Mouse (Mus musculus) lung, postnatal 0 days (tissue): ENCODE results near the gene Cd9. TPM values are rescaled to one million over a fixed set of nuclear protein-coding genes. Genes with fewer than 3 reads are reported as not detected.

Source experiments
- ATAC-seq: fragments of 200-750 bp; cut with Nextera tagmentation; 2 replicates; pipeline ENCODE4 v1.8.0; 2017; ENCODE audit warnings: moderate library complexity
- DNase-seq: peaks from one replicate; pipeline ENCODE4 v3.0.0-alpha.2; 2016; ENCODE audit warnings: low spot score
- H3K27ac ChIP-seq: fragments of 300-500 bp; sonication (generic); 2 replicates; pipeline ENCODE4 v1.5.1; 2014; ENCODE audit warnings: antibody characterized with exemption, mild to moderate bottlenecking, low read length, mixed read lengths
- H3K27me3 ChIP-seq: fragments of 300-500 bp; sonication (generic); replicated peaks from 2 replicates; pipeline ENCODE4 v1.6.1; 2014; ENCODE audit warnings: low read length, mixed read lengths; ENCODE audit not compliant: insufficient read depth
- H3K36me3 ChIP-seq: fragments of 300-500 bp; sonication (generic); 2 replicates; pipeline ENCODE4 v1.6.1; 2014; ENCODE audit warnings: low read length, mixed read lengths; ENCODE audit not compliant: insufficient read depth
- H3K4me1 ChIP-seq: fragments of 300-500 bp; sonication (generic); 2 replicates; pipeline ENCODE4 v1.6.1; 2014; ENCODE audit warnings: antibody characterized with exemption, low read depth, low read length, mixed read lengths; ENCODE audit not compliant: insufficient read depth
- H3K4me2 ChIP-seq: fragments of 300-500 bp; sonication (generic); replicated peaks from 2 replicates; pipeline ENCODE4 v1.6.1; 2014; ENCODE audit warnings: low read depth, mild to moderate bottlenecking, low read length, moderate library complexity, mixed read lengths
- H3K4me3 ChIP-seq: fragments of 300-500 bp; sonication (generic); 2 replicates; pipeline ENCODE4 v1.5.1; 2014; ENCODE audit warnings: low read depth, low read length
- H3K9ac ChIP-seq: fragments of 300-500 bp; sonication (generic); replicated peaks from 2 replicates; pipeline ENCODE4 v1.6.1; 2014; ENCODE audit warnings: low read depth, mild to moderate bottlenecking
- H3K9me3 ChIP-seq: fragments of 300-500 bp; sonication (generic); 2 replicates; pipeline ENCODE4 v1.6.1; 2016; ENCODE audit warnings: low read length, mixed read lengths
- CTCF ChIP-seq: IDR thresholded peaks from 2 replicates; pipeline ENCODE4 v1.5.1; 2016; ENCODE audit warnings: antibody characterized with exemption, mild to moderate bottlenecking
- EP300 ChIP-seq: IDR thresholded peaks from 2 replicates; pipeline ENCODE4 v1.6.1; 2016; ENCODE audit warnings: antibody characterized with exemption, mild to moderate bottlenecking, control low read depth
- whole genome bisulfite sequencing: fragments of 180-500 bp; shearing (Covaris S2); extraction: QIAGEN DNeasy Blood & Tissue Kit; methylation state at CpG from one replicate; pipeline ENCODE4 v1.1.7; 2014; 5-methylcytosine and 5-hydroxymethylcytosine counted together
- polyA plus RNA-seq: library from polyadenylated mRNA; unstranded; fragments of >200 nt; fragmentation: Nextera tagmentation; extraction: Ambion mirVana; gene quantifications from 2 replicates; pipeline ENCODE4 v1.2.1, GENCODE M21; 2015

Gene Cd9
- polyA plus RNA-seq, 1 experiment from 2014 or later = 962 TPM

- no peak for ATAC-seq
- no peak for DNase-seq
- no peak for TF ChIP-seq CTCF
- TF ChIP-seq EP300 = no peak
- no peaks in the 10 kb centered on the region for H3K36me3 ChIP-seq
- H3K4me2 ChIP-seq = no peak overlapping the region
- 0 out of 2 replicates have a peak overlapping the region, but pooled peaks have one; percentile 32 for H3K27ac ChIP-seq
- H3K9ac ChIP-seq = no peak overlapping the region
- no peaks in the 10 kb centered on the region for H3K9me3 ChIP-seq
- H3K4me3 ChIP-seq = no peak overlapping the region
- WGBS = 25% methylated on average over 1 of the region's 1 CpGs
- H3K27me3 ChIP-seq = no peaks in the 10 kb centered on the region
- H3K4me1 ChIP-seq = peaks cover 33% of the 10 kb centered on the region
Observed at GRCm38 (mm10) chr6:125475184-125475583, 19.4 kb downstream of the Cd9 start.

- no peak overlapping the region for H3K9ac ChIP-seq
- H3K4me1 ChIP-seq = peaks cover 33% of the 10 kb centered on the region
- no peak for DNase-seq
- ATAC-seq = no peak
- 0 out of 2 replicates have a peak overlapping the region, but pooled peaks have one; percentile 20 for H3K27ac ChIP-seq
- H3K4me2 ChIP-seq = no peak overlapping the region
- H3K4me3 ChIP-seq = no peak overlapping the region
- H3K9me3 ChIP-seq = no peaks in the 10 kb centered on the region
- TF ChIP-seq CTCF = no peak
- no peak for TF ChIP-seq EP300
- 62% methylated on average over 5 of the region's 5 CpGs for WGBS
- no peaks in the 10 kb centered on the region; the same call in 1 of the 2 replicates for H3K36me3 ChIP-seq
- H3K27me3 ChIP-seq = no peaks in the 10 kb centered on the region
Observed at GRCm38 (mm10) chr6:125473939-125474338, 20.7 kb downstream of the Cd9 start.

- WGBS = 81% methylated on average over 9 of the region's 9 CpGs
- Histone ChIP-seq H3K27me3 (no peaks in the 10 kb centered on the region), H3K9me3 (no peaks in the 10 kb centered on the region), H3K4me1 (peaks cover 37% of the 10 kb centered on the region), H3K27ac (0 out of 2 replicates have a peak overlapping the region, but pooled peaks have one; percentile 20), H3K4me2 (no peak overlapping the region), H3K36me3 (no peaks in the 10 kb centered on the region; the same call in 1 of the 2 replicates), H3K9ac (no peak overlapping the region), H3K4me3 (no peak overlapping the region)
- TF ChIP-seq CTCF = no peak
- 0 out of 2 replicates have a peak, but pooled peaks have one; percentile 36 for TF ChIP-seq EP300
- peak; percentile 48 for DNase-seq
- ATAC-seq = peak; percentile 57
Observed at GRCm38 (mm10) chr6:125473321-125473721, 21.3 kb downstream of the Cd9 start.

GRCm38 (mm10) chr6:125471921-125472320, 22.7 kb downstream of the Cd9 start:
- Histone ChIP-seq H3K4me3 (no peak overlapping the region), H3K4me2 (no peak overlapping the region), H3K27ac (no peak overlapping the region), H3K36me3 (no peaks in the 10 kb centered on the region; the same call in 1 of the 2 replicates), H3K9ac (no peak overlapping the region), H3K9me3 (no peaks in the 10 kb centered on the region), H3K4me1 (peaks cover 28% of the 10 kb centered on the region), H3K27me3 (no peaks in the 10 kb centered on the region)
- DNase-seq (peak; percentile 54), ATAC-seq (peak; percentile 23; the same call in 1 of the 2 replicates)
- TF ChIP-seq EP300 (peak; percentile 61), CTCF (no peak)
- WGBS = 41% methylated on average over 4 of the region's 4 CpGs

GRCm38 (mm10) chr6:125471326-125471725, 23.3 kb downstream of the Cd9 start:
- ATAC-seq (no peak), DNase-seq (no peak)
- Histone ChIP-seq H3K27ac (no peak overlapping the region), H3K4me2 (no peak overlapping the region), H3K4me3 (no peak overlapping the region), H3K4me1 (peaks cover 26% of the 10 kb centered on the region), H3K9ac (no peak overlapping the region), H3K27me3 (no peaks in the 10 kb centered on the region), H3K9me3 (no peaks in the 10 kb centered on the region), H3K36me3 (no peaks in the 10 kb centered on the region; the same call in 1 of the 2 replicates)
- WGBS = 57% methylated on average over 7 of the region's 7 CpGs
- TF ChIP-seq CTCF (no peak), EP300 (no peak)

GRCm38 (mm10) chr6:125470616-125471015, 24.0 kb downstream of the Cd9 start:
- peak; percentile 42 for DNase-seq
- Histone ChIP-seq H3K9ac (no peak overlapping the region), H3K27me3 (no peaks in the 10 kb centered on the region), H3K9me3 (no peaks in the 10 kb centered on the region), H3K4me3 (no peak overlapping the region), H3K4me2 (no peak overlapping the region), H3K27ac (no peak overlapping the region), H3K36me3 (no peaks in the 10 kb centered on the region; the same call in 1 of the 2 replicates), H3K4me1 (peaks cover 26% of the 10 kb centered on the region)
- ATAC-seq = no peak; the same call in 1 of the 2 replicates
- TF ChIP-seq EP300 (no peak), CTCF (no peak)
- WGBS = 67% methylated on average over 5 of the region's 5 CpGs

GRCm38 (mm10) chr6:125469222-125469621, 25.4 kb downstream of the Cd9 start:
- DNase-seq (no peak), ATAC-seq (no peak)
- H3K9ac ChIP-seq = no peak overlapping the region
- peaks cover 20% of the 10 kb centered on the region; the same call in 1 of the 2 replicates for H3K4me1 ChIP-seq
- no peak overlapping the region for H3K4me2 ChIP-seq
- H3K9me3 ChIP-seq = no peaks in the 10 kb centered on the region
- H3K27me3 ChIP-seq = no peaks in the 10 kb centered on the region
- no peaks in the 10 kb centered on the region; the same call in 1 of the 2 replicates for H3K36me3 ChIP-seq
- H3K27ac ChIP-seq = no peak overlapping the region
- no peak overlapping the region for H3K4me3 ChIP-seq
- TF ChIP-seq CTCF = no peak
- TF ChIP-seq EP300 = no peak
- 53% methylated on average over 4 of the region's 4 CpGs for WGBS
